In the genomic region with DNA sequence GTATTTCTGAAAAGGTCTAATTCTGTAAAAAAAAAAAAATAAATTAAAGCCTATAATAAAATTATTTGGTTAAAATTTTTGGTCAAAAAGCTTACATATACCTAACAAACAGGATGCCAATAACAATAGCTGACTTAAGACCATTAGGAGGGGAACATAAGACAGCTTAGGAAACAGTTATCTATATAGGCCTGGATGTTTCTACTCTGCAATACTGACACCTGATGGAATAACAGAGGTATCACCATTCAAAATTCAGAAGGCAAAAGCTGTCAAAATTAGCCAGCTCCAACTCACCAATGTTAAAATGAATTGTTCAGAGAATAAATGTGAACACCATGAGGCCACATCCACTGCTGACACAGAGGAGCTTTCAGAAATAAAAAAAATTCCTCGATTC, we compare ENCODE assay signal across 10 mouse cellular contexts. TPM values are rescaled to one million over a fixed set of nuclear protein-coding genes. Genes with fewer than 3 reads are reported as not detected.
DNase-seq lines count a peak whose midpoint lies in the region; ATAC-seq and TF ChIP-seq lines count a peak whose summit lies in the region.
"Had no signal": no experiment of that assay in that cellular context is flagged by ENCODE, and none has a peak within 500 bp of the region (broad histone marks: within the 10 kb centered on the region; RNA-seq: fewer than 3 reads in every experiment).

No protein-coding gene starts in this region.

- no peak for ATAC-seq in embryonic facial prominence, embryonic 11.5 days (replicated peaks; ENCODE audit: insufficient number of reproducible peaks, low FRiP score, low TSS enrichment, low read depth)

- TF ChIP-seq CTCF in layer of hippocampus, adult 2 months (conservative IDR thresholded peaks at IDR 0.05): peak; percentile 72

- H3K4me3 ChIP-seq in embryonic facial prominence, embryonic 11.5 days (ENCODE audit: low read depth, low read length): no peak overlapping the region
- H3K4me3 ChIP-seq in embryonic facial prominence, embryonic 10.5 days: no peak overlapping the region
- no peak overlapping the region for H3K4me3 ChIP-seq in layer of hippocampus, adult 2 months
- H3K4me3 ChIP-seq: limb, embryonic 15.5 days; midbrain, embryonic 12.5 days had no signal

- H3K9me3 ChIP-seq in embryonic facial prominence, embryonic 11.5 days (replicated peaks; ENCODE audit: control insufficient read depth, low read length): no peaks in the 10 kb centered on the region
- no peaks in the 10 kb centered on the region for H3K9me3 ChIP-seq in embryonic facial prominence, embryonic 10.5 days
- H3K9me3 ChIP-seq: limb, embryonic 15.5 days; midbrain, embryonic 12.5 days had no signal

- H3K27ac ChIP-seq in embryonic facial prominence, embryonic 11.5 days (replicated peaks; ENCODE audit: low read depth, low read length): no peak overlapping the region
- H3K27ac ChIP-seq in embryonic facial prominence, embryonic 10.5 days (replicated peaks): no peak overlapping the region
- no peak overlapping the region for H3K27ac ChIP-seq in layer of hippocampus, adult 2 months
- H3K27ac ChIP-seq: limb, embryonic 15.5 days; midbrain, embryonic 12.5 days had no signal

- no peaks in the 10 kb centered on the region; the same call in none of the 2 replicates for H3K36me3 ChIP-seq in embryonic facial prominence, embryonic 11.5 days (replicated peaks; ENCODE audit: control insufficient read depth, insufficient read depth, low read depth, low read length)
- H3K36me3 ChIP-seq in embryonic facial prominence, embryonic 10.5 days (replicated peaks): peaks cover 50% of the 10 kb centered on the region

- no peaks in the 10 kb centered on the region for H3K27me3 ChIP-seq in embryonic facial prominence, embryonic 11.5 days (ENCODE audit: control insufficient read depth, insufficient read depth, low read length)
- H3K27me3 ChIP-seq in embryonic facial prominence, embryonic 10.5 days (replicated peaks; ENCODE audit: low read depth, poor library complexity, severe bottlenecking): no peaks in the 10 kb centered on the region
- H3K27me3 ChIP-seq: limb, embryonic 15.5 days; midbrain, embryonic 12.5 days had no signal

- H3K9ac ChIP-seq in embryonic facial prominence, embryonic 11.5 days (replicated peaks; ENCODE audit: low read length): no peak overlapping the region
- H3K9ac ChIP-seq: limb, embryonic 15.5 days; midbrain, embryonic 12.5 days had no signal

- 84% methylated on average over 1 of the region's 1 CpGs for WGBS in embryonic facial prominence, embryonic 11.5 days
- 82% methylated on average over 1 of the region's 1 CpGs for WGBS in embryonic facial prominence, embryonic 10.5 days

- no peak overlapping the region for H3K4me2 ChIP-seq in embryonic facial prominence, embryonic 11.5 days (ENCODE audit: low read depth, low read length)
- H3K4me2 ChIP-seq: limb, embryonic 15.5 days; midbrain, embryonic 12.5 days had no signal

- DNase-seq in embryonic facial prominence, embryonic 11.5 days (ENCODE audit: low spot score): peak; percentile 17
- no peak for DNase-seq in embryonic facial prominence, embryonic 10.5 days (ENCODE audit: low spot score)
- no peak for DNase-seq in layer of hippocampus, adult 2 months (ENCODE audit: low spot score in 2 of 2)
- DNase-seq in layer of hippocampus, adult 9-10 months (ENCODE audit: low spot score): no peak
- peak; percentile 63 for DNase-seq in 3T3-L1 (ENCODE audit: low read depth, low spot score)
- peak; percentile 13 for DNase-seq in brain, adult 2 months (ENCODE audit: low read depth, low spot score)
- no peak for DNase-seq in cerebellum, postnatal 25 days
- DNase-seq in testis, postnatal 10 days (ENCODE audit: low spot score): no peak

- peaks cover 5% of the 10 kb centered on the region for H3K4me1 ChIP-seq in embryonic facial prominence, embryonic 11.5 days (ENCODE audit: control insufficient read depth, insufficient read depth, low read length)
- H3K4me1 ChIP-seq in embryonic facial prominence, embryonic 10.5 days: peaks cover 23% of the 10 kb centered on the region

RNA-seq across cellular contexts. Expression of a gene that starts 3.2 kb away (rescaled TPM):
- 94.8 and 110 TPM in 2 replicates for polyA plus RNA-seq in embryonic facial prominence, embryonic 11.5 days (2014; fragmentation: Nextera tagmentation; extraction: Ambion mirVana)
- 94.1 and 94.9 TPM in 2 replicates for polyA plus RNA-seq in embryonic facial prominence, embryonic 10.5 days (2016; fragmentation: Nextera tagmentation; extraction: Ambion mirVana)
- 10 to 100 TPM; 50.5 to 52.3 TPM for total RNA-seq in layer of hippocampus, adult 2 months (2021)

Comparison
In these comparisons a context has a peak if more than half of its experiments do, and no peak if none do; other contexts are left out.
1. DNase-seq: peak in embryonic facial prominence, embryonic 11.5 days (single experiment), 3T3-L1 (single experiment) and brain, adult 2 months (single experiment); none in embryonic facial prominence, embryonic 10.5 days (single experiment), layer of hippocampus, adult 2 months (0 of 2), layer of hippocampus, adult 9-10 months (single experiment), cerebellum, postnatal 25 days (0 of 2) and testis, postnatal 10 days (single experiment).